Mouse (Mus musculus): ENCODE measurements around the gene Ptpru.

- TF ChIP-seq EP300 (IDR thresholded peaks at IDR 0.05; ENCODE audit: low read depth): no peak
- TF ChIP-seq CTCF (IDR thresholded peaks at IDR 0.05; ENCODE audit: low read depth): no peak
These were observed 88.3 kb downstream of the Ptpru start for GRCm38 (mm10) chr4:131749802-131750201.
